Mouse (Mus musculus): Measurements from ENCODE around the gene Pdcd6.

GRCm38 (mm10) chr13:74363176-74363858, 45.9 kb upstream of the Pdcd6 start:
- TF ChIP-seq CTCF (IDR thresholded peaks at IDR 0.05; ENCODE audit: low read depth, low read length) (no peak), TAL1 (conservative IDR thresholded peaks at IDR 0.05; ENCODE audit: low read depth, low read length) (no peak), POLR2AphosphoS5 (IDR thresholded peaks at IDR 0.05; ENCODE audit: insufficient replicate concordance, low read depth, low read length) (no peak)
